Mouse (Mus musculus): ENCODE results near the gene Med6.

- TF ChIP-seq POLR2A (IDR thresholded peaks at IDR 0.05; ENCODE audit: low read depth, low read length) (no peak), POLR2AphosphoS2 (IDR thresholded peaks at IDR 0.05; ENCODE audit: low read depth, low read length) (no peak), EP300 (IDR thresholded peaks at IDR 0.05; ENCODE audit: low read length) (no peak), TCF12 (IDR thresholded peaks at IDR 0.05; ENCODE audit: low read depth, low read length) (no peak), ZNF384 (IDR thresholded peaks at IDR 0.05; ENCODE audit: low read depth, low read length) (no peak), MAFK (IDR thresholded peaks at IDR 0.05; ENCODE audit: insufficient replicate concordance, low read length) (no peak), CTCF (conservative IDR thresholded peaks at IDR 0.05 in 1 of 2, IDR thresholded peaks at IDR 0.05 in 1 of 2; ENCODE audit: low read depth in 2 of 2, low read length in 2 of 2) (no peak), USF1 (IDR thresholded peaks at IDR 0.05; ENCODE audit: low read depth, low read length) (no peak), HCFC1 (IDR thresholded peaks at IDR 0.05; ENCODE audit: low read depth, low read length) (no peak), JUND (conservative IDR thresholded peaks at IDR 0.05; ENCODE audit: low read depth, low read length) (no peak), CHD2 (IDR thresholded peaks at IDR 0.05; ENCODE audit: low read length) (no peak), TBP (conservative IDR thresholded peaks at IDR 0.05; ENCODE audit: low read depth, low read length) (no peak)
Measured at GRCm38 (mm10) chr12:81604995-81605784, 10.4 kb upstream of the Med6 start.

All from CH12.LX (cell line).